Mouse (Mus musculus): Measurements from ENCODE around the gene Snx17. TPM values are rescaled to one million over a fixed set of nuclear protein-coding genes. Genes with fewer than 3 reads are reported as not detected.
A peak's percentile ranks its signal among the peaks of the same experiment; 100 is the strongest.

The Snx17 gene
- polyA plus RNA-seq, 1 experiment from 2014 or later, result 123 TPM

DNA sequence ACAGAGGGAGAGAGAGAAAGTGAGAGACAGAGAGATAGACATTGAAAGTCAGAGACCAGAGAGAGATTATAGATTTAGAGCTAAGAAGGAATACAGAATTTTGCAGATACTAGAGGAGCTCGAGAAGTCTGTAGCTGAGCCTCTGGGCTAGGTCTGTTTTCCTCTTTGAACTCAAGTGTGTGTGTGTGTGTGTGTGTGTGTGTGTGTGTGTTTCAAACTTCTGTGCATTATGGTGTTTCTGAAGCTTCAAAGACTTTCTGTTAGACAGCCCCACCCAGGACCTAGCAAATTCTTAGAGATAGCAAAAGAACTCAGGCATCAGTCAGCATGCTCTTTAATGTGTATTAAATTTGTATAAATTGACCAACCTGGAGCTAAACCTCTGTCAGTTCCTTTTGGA lies 33.6 kb downstream of the Snx17 start:
- Histone ChIP-seq H3K4me2 (replicated peaks; ENCODE audit: low read depth, low read length) (no peak overlapping the region), H3K9ac (replicated peaks; ENCODE audit: low read depth, low read length) (no peak overlapping the region), H3K4me1 (ENCODE audit: control insufficient read depth, insufficient read depth, low read length) (no peaks in the 10 kb centered on the region), H3K36me3 (ENCODE audit: control insufficient read depth, insufficient read depth, low read length) (no peaks in the 10 kb centered on the region), H3K4me3 (ENCODE audit: low read depth, low read length) (no peak overlapping the region), H3K27me3 (ENCODE audit: control insufficient read depth, insufficient read depth, low read length) (no peaks in the 10 kb centered on the region), H3K27ac (ENCODE audit: low read length) (no peak overlapping the region), H3K9me3 (ENCODE audit: control insufficient read depth, low read depth, low read length) (no peaks in the 10 kb centered on the region)
- 75% methylated on average over 1 of the region's 1 CpGs for WGBS
- ATAC-seq (ENCODE audit: insufficient number of reproducible peaks, insufficient read depth, low FRiP score, low read depth), result no peak

DNA sequence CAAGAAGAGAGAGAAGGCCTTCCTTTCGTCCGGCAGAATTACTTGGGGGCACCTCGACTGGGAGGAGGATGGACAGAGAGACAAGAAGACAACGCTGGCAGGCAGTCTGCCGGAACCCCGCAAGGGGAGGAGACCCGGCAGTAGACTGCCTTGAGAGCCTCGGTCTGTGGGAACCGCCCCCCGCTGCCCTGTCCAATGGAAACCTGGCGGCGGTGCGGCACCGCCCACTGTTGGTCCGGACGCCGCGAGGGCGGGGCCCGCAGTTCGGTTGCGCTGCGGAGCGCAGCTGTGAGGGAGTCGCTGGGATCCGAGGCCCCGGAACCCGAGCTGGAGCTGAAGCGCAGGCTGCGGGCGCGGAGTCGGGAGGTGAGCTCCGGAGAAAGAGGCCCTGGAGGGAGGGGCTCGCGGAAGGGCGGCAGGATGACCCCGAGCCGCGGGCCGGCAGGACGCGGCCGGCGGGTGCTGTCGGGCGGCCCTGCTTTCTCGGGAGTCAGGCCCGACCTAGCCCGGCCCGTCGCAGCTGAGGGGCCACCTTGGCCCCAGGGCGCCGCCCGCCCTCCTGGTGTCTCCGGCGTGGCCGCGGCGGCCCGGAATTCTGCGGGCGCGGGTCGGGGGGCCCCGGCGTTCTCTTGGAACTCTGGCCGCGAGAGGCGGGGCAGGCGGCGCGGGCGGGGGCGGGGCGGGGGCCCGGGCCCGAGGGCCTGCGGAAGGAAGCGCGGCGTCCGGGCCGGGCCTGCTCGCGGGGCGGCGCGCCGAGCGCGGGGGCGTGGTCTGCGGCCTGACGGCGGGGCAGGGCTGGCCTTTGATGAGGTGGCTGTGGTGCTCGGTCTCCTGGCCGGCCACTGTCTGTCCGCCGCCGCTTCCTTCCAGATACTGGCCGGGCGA lies 47.9 kb downstream of the Snx17 start, which contains the start of the genes Nrbp1 and Gm9970:
Gene Nrbp1, plus strand, starts transcription at position 228 of the 885 bp plus-strand sequence.
Gene Gm9970, minus strand, starts transcription at position 596 of the 885 bp plus-strand sequence.
- H3K9ac ChIP-seq (replicated peaks; ENCODE audit: low read depth, low read length), result peak within 1 kb of the TSS; percentile 99
- H3K9me3 ChIP-seq (ENCODE audit: control insufficient read depth, low read depth, low read length), result no peaks in the 10 kb centered on the region
- peaks cover 23% of the 10 kb centered on the region for H3K36me3 ChIP-seq (ENCODE audit: control insufficient read depth, insufficient read depth, low read length)
- peak within 1 kb of the TSS; percentile 98 for H3K27ac ChIP-seq (ENCODE audit: low read length)
- peaks cover 5% of the 10 kb centered on the region; the same call in 1 of the 2 replicates for H3K4me1 ChIP-seq (ENCODE audit: control insufficient read depth, insufficient read depth, low read length)
- WGBS, result under 1% methylated on average over 94 of the region's 103 CpGs
- H3K4me2 ChIP-seq (replicated peaks; ENCODE audit: low read depth, low read length), result peak within 1 kb of the TSS; percentile 71
- peak within 1 kb of the TSS; percentile 91 for H3K4me3 ChIP-seq (ENCODE audit: low read depth, low read length)
- peak; percentile 98 for ATAC-seq (ENCODE audit: insufficient number of reproducible peaks, insufficient read depth, low FRiP score, low read depth)
- no peaks in the 10 kb centered on the region for H3K27me3 ChIP-seq (ENCODE audit: control insufficient read depth, insufficient read depth, low read length)

DNA sequence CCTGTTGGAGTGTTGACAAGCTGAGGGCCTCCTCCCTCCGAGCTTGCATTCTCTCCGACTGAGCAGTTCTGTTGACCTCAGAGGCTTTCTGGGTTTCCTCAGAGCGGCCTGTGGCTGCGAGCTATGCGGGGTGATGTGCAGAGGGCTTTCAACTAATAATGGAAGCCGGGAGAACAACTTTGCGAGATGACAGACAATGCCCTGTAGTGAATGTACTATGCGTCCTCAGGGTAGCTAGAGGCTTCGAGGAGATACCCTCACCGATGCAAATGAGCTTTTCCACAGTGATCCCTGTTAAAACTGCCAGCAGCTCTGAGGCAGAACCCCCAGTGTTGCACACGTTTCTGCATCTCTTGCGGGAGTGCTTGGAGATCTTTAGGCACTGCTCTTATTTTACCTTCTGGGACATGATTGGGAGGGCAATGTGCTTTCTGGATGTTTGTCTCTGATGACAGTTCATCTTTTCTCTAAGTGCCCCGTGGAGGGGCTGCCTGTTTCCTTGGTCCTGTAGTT lies 48.6 kb downstream of the Snx17 start:
- Histone ChIP-seq H3K36me3 (ENCODE audit: control insufficient read depth, insufficient read depth, low read length) (peaks cover 30% of the 10 kb centered on the region), H3K9ac (replicated peaks; ENCODE audit: low read depth, low read length) (peak overlapping the region; percentile 99), H3K4me3 (ENCODE audit: low read depth, low read length) (peak overlapping the region; percentile 91), H3K27me3 (ENCODE audit: control insufficient read depth, insufficient read depth, low read length) (no peaks in the 10 kb centered on the region), H3K4me2 (replicated peaks; ENCODE audit: low read depth, low read length) (peak overlapping the region; percentile 71), H3K4me1 (ENCODE audit: control insufficient read depth, insufficient read depth, low read length) (peaks cover 5% of the 10 kb centered on the region; the same call in 1 of the 2 replicates), H3K27ac (ENCODE audit: low read length) (peak overlapping the region; percentile 98), H3K9me3 (ENCODE audit: control insufficient read depth, low read depth, low read length) (no peaks in the 10 kb centered on the region)
- no peak for ATAC-seq (ENCODE audit: insufficient number of reproducible peaks, insufficient read depth, low FRiP score, low read depth)
- WGBS, result 1% methylated on average over 13 of the region's 13 CpGs

DNA sequence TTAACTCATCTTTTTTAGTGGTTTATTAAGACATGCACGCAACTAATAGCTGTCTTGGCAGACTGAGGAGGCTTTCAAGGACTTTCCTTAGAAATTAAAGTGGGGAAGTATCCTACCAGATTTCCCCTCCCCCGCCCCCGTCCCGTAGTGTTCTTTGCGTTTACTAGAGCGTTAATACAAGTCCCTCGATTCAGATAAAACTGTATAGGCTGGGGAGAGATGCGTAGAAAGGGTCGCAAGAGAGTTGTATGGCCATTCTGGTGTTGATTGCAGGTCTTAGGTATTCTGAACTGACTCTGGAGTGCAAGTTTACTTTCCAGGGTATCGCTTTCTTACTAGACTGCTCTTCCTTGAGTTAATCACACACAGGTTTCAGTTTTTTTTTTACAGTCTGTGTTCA lies 49.2 kb downstream of the Snx17 start:
- H3K9me3 ChIP-seq (ENCODE audit: control insufficient read depth, low read depth, low read length), result no peaks in the 10 kb centered on the region
- peaks cover 36% of the 10 kb centered on the region for H3K36me3 ChIP-seq (ENCODE audit: control insufficient read depth, insufficient read depth, low read length)
- H3K27me3 ChIP-seq (ENCODE audit: control insufficient read depth, insufficient read depth, low read length), result no peaks in the 10 kb centered on the region
- H3K4me2 ChIP-seq (replicated peaks; ENCODE audit: low read depth, low read length), result peak overlapping the region; percentile 71
- peak overlapping the region; percentile 0; the same call in 1 of the 2 replicates for H3K9ac ChIP-seq (replicated peaks; ENCODE audit: low read depth, low read length)
- peak overlapping the region; percentile 91 for H3K4me3 ChIP-seq (ENCODE audit: low read depth, low read length)
- 23% methylated on average over 10 of the region's 10 CpGs for WGBS
- peaks cover 5% of the 10 kb centered on the region; the same call in 1 of the 2 replicates for H3K4me1 ChIP-seq (ENCODE audit: control insufficient read depth, insufficient read depth, low read length)
- ATAC-seq (ENCODE audit: insufficient number of reproducible peaks, insufficient read depth, low FRiP score, low read depth), result no peak
- no peak overlapping the region for H3K27ac ChIP-seq (ENCODE audit: low read length)

Other genes starting within 250 kb of the Snx17 start
- 5.7 and 6.4 TPM in 2 replicates for gene Cgref1, start 247.6 kb upstream of the Snx17 start, polyA plus RNA-seq (2014; fragmentation: Nextera tagmentation; extraction: Ambion mirVana)
- 102 and 104 TPM in 2 replicates for gene Preb, start 232.9 kb upstream of the Snx17 start, polyA plus RNA-seq (2014; fragmentation: Nextera tagmentation; extraction: Ambion mirVana)
- 0.50 and 0.55 TPM in 2 replicates for gene Tcf23, start 224.6 kb upstream of the Snx17 start, polyA plus RNA-seq (2014; fragmentation: Nextera tagmentation; extraction: Ambion mirVana)
- gene Atraid, start 144.9 kb upstream of the Snx17 start, polyA plus RNA-seq (2014; fragmentation: Nextera tagmentation; extraction: Ambion mirVana), result 173 and 186 TPM in 2 replicates
- gene Slc5a6, start 144.3 kb upstream of the Snx17 start, polyA plus RNA-seq (2014; fragmentation: Nextera tagmentation; extraction: Ambion mirVana), result 9.2 and 9.7 TPM in 2 replicates
- 21.7 and 26.3 TPM in 2 replicates for gene Cad, start 138.4 kb upstream of the Snx17 start, polyA plus RNA-seq (2014; fragmentation: Nextera tagmentation; extraction: Ambion mirVana)
- not detected in 2 replicates for gene Dnajc5g, start 86.9 kb upstream of the Snx17 start, polyA plus RNA-seq (2014; fragmentation: Nextera tagmentation; extraction: Ambion mirVana)
- gene Slc30a3, start 85.0 kb upstream of the Snx17 start, polyA plus RNA-seq (2014; fragmentation: Nextera tagmentation; extraction: Ambion mirVana), result 0.30 and 0.52 TPM in 2 replicates
- not detected in 2 replicates for gene Trim54, start 76.5 kb upstream of the Snx17 start, polyA plus RNA-seq (2014; fragmentation: Nextera tagmentation; extraction: Ambion mirVana)
- gene Ucn, start 54.4 kb upstream of the Snx17 start, polyA plus RNA-seq (2014; fragmentation: Nextera tagmentation; extraction: Ambion mirVana), result not detected in 2 replicates
- gene Mpv17, start 39.0 kb upstream of the Snx17 start, polyA plus RNA-seq (2014; fragmentation: Nextera tagmentation; extraction: Ambion mirVana), result 69.8 and 72.3 TPM in 2 replicates
- 1.1 and 1.8 TPM in 2 replicates for gene Gm29609, start 13.3 kb upstream of the Snx17 start, polyA plus RNA-seq (2014; fragmentation: Nextera tagmentation; extraction: Ambion mirVana)
- gene Gtf3c2, start 13.1 kb upstream of the Snx17 start, polyA plus RNA-seq (2014; fragmentation: Nextera tagmentation; extraction: Ambion mirVana), result 63.2 and 77.7 TPM in 2 replicates
- 52.5 and 60.2 TPM in 2 replicates for gene Eif2b4, start 203 bp downstream of the Snx17 start, polyA plus RNA-seq (2014; fragmentation: Nextera tagmentation; extraction: Ambion mirVana)
- gene Zfp513, start 9.1 kb downstream of the Snx17 start, polyA plus RNA-seq (2014; fragmentation: Nextera tagmentation; extraction: Ambion mirVana), result 5.1 and 5.6 TPM in 2 replicates
- gene Ppm1g, start 27.5 kb downstream of the Snx17 start, polyA plus RNA-seq (2014; fragmentation: Nextera tagmentation; extraction: Ambion mirVana), result 108 and 112 TPM in 2 replicates
- 168 and 169 TPM in 2 replicates for gene Nrbp1, start 47.6 kb downstream of the Snx17 start, polyA plus RNA-seq (2014; fragmentation: Nextera tagmentation; extraction: Ambion mirVana)
- 0.51 and 1.0 TPM in 2 replicates for gene Gm9970, start 48.0 kb downstream of the Snx17 start, polyA plus RNA-seq (2014; fragmentation: Nextera tagmentation; extraction: Ambion mirVana)
- 63.6 and 68.9 TPM in 2 replicates for gene Krtcap3, start 58.5 kb downstream of the Snx17 start, polyA plus RNA-seq (2014; fragmentation: Nextera tagmentation; extraction: Ambion mirVana)
- 35.5 and 41.4 TPM in 2 replicates for gene Ift172, start 97.9 kb downstream of the Snx17 start, polyA plus RNA-seq (2014; fragmentation: Nextera tagmentation; extraction: Ambion mirVana)
- gene Fndc4, start 102.9 kb downstream of the Snx17 start, polyA plus RNA-seq (2014; fragmentation: Nextera tagmentation; extraction: Ambion mirVana), result 44.4 and 46.0 TPM in 2 replicates
- 0.32 TPM in 1 of 2 replicates, not detected in the other for gene Gckr, start 104.2 kb downstream of the Snx17 start, polyA plus RNA-seq (2014; fragmentation: Nextera tagmentation; extraction: Ambion mirVana)